Mouse (Mus musculus): ENCODE data around the gene 6030468B19Rik.
"Not testable (repeated sequence)": the region's sequence is repeated elsewhere in the genome, so short reads cannot be mapped to it uniquely, and the experiment has no call there.

DNA sequence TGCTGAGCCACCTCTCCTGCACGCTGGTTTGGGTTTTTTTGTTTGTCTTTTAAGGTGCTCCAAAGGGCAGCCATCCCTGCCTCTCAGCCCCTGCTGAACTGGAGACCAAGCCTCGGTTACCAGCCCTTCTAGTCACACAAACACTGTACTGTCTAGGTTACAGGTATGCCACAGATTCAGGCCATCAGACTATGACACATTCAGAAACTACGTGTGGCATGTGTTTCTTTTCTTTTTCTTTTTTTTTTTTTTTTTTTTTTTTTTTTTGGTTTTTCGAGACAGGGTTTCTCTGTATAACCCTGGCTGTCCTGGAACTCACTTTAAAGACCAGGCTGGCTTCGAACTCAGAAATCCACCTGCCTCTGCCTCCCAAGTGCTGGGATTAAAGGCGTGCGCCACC is 9.0 kb upstream of the 6030468B19Rik start:
- TF ChIP-seq CHD2 (IDR thresholded peaks at IDR 0.05; ENCODE audit: low read depth, low read length); ZNF384 (IDR thresholded peaks at IDR 0.05; ENCODE audit: low read depth, low read length); HCFC1 (IDR thresholded peaks at IDR 0.05; ENCODE audit: borderline replicate concordance, insufficient read depth, low read length); MAFK (IDR thresholded peaks at IDR 0.05; ENCODE audit: insufficient read depth, low read depth, low read length); ZC3H11A (IDR thresholded peaks at IDR 0.05; ENCODE audit: borderline replicate concordance, low read depth, low read length): not testable (repeated sequence)
